Mouse (Mus musculus): ENCODE data around the gene Shcbp1. TPM values are rescaled to one million over a fixed set of nuclear protein-coding genes. Genes with fewer than 3 reads are reported as not detected.
"Not testable (repeated sequence)": the region's sequence is repeated elsewhere in the genome, so short reads cannot be mapped to it uniquely, and the experiment has no call there.

The Shcbp1 gene
- total RNA-seq (2021): 1 to 10 TPM; 6.7 to 8.1 TPM
- long read RNA-seq, experiment 1, transcript Shcbp1-201 (13 exons, 2,156 nt): major isoform, 20 of 22 reads
- long read RNA-seq, experiment 1, partial matches to known transcripts: 1 of 22 reads
- long read RNA-seq, experiment 1, other reads (novel, unspliced or antisense): 1 of 22 reads
- long read RNA-seq, experiment 2, transcript Shcbp1-201 (13 exons, 2,156 nt): major isoform, 11 of 11 reads
- long read RNA-seq, experiment 2, partial matches to known transcripts: 0 of 11 reads
- long read RNA-seq, experiment 2, other reads (novel, unspliced or antisense): 0 of 11 reads

DNA sequence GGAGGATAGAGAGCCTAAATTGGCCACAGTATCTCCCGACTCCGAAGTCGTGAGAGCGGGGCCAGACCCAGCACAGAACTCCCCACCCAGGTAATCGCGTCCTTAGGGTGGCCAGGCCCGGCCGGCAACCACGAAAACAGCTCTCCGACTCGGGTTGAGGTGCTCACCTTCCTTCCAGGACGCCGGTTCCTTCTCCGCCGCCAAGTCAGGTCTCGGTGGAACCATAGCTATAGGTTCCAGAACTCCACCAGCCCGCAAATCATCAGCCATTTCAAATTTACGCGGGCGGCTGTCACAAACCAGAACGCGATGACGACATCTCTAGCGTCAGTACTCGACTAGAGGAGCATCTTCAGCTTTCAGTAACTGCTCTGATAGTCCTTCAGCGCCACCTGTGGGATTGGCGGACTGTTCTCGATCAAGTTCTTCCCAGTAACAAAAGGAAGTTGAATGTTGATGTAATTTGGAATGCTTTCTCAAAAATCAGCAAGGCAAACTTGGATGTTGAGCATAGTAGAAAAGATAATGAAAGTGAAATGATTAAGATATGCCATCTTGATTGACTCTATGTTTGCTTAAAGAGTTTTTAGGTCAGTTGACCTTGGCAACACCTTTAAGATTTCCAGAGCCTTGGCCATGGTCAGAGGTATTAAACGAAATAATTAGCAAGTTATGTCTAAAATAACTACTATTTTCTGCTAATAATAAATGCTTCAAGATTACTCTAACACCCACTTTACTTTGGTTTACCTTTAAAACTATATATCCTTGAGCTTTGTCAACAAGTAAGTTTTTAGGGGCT lies at the start of gene Shcbp1:
Gene Shcbp1, minus strand, starts transcription at position 314 of the 802 bp plus-strand sequence.
- peak; percentile 95 for DNase-seq

DNA sequence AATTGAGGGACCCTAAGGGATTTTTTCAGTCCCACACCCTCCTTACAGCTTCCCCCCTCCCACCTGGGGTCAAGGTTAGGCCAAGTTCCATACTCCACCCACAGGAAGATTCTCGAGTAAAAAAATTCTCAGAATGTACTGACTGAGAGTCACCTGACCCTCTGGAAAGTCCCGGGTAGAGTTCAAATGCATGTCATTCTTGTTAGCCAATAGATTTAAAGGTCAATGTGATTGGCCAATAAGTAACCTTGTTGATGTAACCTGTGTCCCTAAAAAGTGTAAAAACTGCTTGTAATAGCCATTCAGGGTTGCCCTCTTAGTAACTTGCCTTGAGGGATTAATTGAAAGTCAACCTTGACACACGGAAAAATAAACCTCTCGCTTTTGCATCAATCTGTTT lies 29.5 kb upstream of the Shcbp1 start:
- DNase-seq: no peak

DNA sequence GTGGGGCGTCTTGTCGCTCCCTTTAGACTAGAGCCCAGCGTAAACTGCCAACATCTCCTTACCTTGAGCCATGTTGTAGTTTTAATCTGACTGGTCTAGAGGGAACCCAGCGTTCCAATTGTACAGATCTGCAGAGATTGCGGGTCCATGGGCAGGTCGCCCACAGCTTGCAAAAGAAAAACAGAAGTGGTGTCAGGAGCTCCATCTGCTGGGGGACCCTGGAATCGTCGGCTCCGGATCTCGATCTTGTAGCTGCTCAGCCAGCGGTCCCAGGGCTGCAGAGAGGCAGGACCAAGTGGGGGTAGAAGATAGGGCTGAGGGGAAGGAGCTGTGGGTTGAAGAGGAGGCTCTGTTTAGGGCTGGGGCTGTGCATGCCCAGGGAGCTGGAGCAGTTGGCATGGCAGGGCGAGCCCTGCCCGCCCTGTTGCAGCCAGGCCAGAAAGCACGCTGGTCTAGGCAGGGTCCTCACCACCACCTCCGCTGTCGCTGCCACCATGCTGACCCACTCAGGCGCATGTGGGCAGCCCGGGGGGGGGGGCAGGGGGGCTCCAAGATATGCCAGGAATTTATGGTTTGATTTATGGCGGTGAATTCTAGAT lies 21.3 kb upstream of the Shcbp1 start:
- DNase-seq: peak; percentile 64

DNA sequence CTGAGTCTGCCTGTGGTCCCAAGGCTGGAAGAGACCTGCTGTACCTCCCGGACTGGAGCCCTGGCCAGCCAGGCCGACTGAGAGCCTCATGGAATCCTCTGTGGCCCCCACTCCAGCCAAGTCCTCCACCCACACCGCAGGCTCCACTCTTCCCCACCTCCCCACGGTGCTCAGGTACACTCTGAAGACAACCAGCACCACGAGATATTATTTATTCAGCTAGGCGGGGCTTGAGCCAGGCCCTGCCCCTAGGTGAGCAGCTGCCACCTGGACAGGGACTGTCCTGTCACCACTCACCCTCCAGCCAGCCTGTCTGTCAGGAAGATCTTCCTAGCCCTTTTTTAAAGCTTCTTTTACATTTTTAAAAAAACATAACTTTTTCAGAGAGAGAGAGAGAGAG lies 1.1 kb downstream of the Shcbp1 start:
- no peak for DNase-seq

DNA sequence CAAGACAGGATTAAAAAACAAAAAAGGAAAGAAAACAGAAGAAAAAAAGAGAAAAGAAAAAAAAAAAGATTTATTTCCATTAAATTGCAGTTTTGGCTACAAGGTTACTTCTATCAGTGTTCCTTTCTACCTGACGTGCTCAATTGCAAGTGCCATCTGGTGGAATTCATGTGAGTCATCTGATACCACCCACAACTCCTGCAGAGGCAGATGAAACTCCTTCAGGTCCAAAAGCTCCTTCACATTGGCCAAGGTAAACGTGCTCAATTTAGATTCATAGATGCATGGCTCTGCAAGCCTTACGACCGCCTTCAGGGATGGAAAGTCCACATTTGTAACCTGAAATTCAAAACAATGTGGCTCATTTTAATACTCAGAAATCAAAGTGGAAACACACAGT lies 14.6 kb downstream of the Shcbp1 start:
- DNase-seq: no peak

DNA sequence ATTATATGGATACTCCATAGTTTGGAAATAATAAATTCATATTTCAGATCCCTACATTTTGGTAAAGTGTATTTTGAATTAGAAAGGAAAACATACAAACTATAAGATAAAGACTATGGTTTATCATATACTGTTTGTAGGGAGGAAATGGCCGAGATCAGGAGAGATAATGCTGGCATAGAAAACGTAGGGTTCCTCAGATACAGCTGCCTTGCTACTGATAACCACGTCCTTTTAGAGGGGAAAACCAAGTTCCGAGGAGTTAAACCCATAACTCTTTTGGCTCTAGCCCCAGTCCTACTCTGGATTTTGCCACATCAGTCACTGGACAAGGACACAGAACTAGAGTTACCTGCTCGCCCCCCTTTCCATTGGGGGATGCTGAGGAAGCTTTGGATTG lies 26.3 kb downstream of the Shcbp1 start:
- no peak for DNase-seq

DNA sequence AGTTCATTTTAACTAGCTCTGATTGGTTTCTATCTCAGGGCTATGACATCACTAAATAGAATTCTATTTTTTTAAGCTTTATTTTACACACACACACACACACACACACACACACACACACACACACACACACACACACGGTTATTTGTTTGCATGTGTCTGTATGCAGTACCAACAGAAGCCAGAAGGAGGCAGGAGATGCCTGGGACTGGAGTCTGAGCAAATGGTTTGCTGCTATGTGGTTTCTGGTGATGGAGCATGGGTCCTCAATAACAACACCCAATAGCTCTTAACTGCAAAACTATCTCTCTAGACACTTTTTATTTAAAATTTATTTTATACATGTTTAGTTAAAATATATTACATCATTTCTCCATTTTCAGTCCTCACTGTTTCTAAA lies 48.4 kb downstream of the Shcbp1 start:
- DNase-seq: peak; percentile 4

DNA sequence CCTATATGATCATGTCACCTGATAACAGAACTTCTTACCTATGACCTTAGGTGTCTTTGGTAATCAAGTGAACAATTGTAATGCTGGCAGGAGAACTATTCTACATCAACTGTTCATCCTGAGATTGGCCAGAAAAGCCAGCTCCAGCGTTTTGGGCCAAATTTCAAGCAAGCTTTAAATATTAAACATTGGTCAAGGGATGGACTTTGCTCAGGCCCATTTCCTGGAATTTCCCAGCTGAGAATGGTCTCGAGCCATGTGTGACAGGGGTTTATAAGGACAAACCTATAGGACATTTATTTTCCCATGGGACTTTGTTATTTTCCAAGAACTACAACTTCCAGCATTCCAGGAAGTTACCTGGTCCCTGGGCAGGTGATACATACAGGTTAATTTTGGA lies 63.8 kb downstream of the Shcbp1 start:
- no peak for DNase-seq

DNA sequence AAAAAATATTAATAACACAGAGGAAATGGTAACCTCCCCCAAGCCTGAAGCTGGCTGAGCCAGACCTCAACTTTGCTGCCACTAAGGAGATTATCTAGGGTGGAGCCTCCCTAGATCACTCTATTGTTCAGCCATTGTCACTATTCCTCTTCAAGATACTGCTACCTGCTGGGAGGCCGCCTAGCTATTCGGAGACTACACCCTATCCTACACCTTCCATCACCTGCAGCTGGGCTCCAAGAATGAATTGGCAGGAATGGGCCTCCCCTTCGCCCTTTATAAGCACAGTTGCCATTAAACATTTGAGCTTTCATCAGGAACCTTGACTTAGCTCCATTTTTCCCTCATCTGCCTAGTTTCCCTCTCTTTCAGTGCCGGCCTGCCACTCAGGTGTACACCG lies 71.0 kb downstream of the Shcbp1 start:
- DNase-seq: not testable (repeated sequence)

DNA sequence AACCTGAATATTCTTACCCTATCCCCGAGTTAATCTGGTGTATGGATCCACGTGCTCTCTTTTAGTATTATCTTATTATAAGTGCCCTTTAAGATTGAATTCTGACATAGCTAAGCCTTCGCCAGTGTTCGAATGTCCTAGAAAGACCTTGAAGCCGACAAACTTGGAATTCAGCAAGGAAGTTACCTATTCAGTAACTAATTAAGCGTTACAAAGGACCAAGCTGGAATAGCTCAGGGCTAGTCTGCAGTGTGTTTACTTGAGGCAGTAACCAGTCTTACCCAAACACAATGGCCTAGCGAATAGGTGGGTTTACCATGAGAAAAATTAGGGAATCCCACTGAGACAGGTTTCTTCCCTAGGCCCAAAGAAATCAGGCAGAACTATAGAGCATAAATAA lies 71.5 kb downstream of the Shcbp1 start:
- not testable (repeated sequence) for DNase-seq

DNA sequence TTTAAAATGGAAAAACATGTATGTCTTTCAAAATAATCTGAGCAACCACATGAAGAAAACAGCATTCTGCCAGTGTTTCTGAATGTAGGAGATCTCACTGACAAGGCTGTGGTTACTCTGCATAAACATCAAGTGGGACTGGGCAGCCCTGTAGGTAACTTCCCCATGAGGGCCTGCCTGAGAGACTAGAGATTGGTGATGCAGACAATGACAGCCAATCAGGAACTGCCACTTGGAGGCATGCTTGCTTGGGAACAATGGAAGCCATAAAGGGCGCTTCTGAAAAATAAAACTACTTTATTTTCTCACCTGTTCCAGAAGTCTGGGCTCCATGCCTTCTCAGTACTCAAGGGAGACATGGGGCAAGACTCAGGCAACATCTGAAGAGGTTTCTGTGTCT lies 87.7 kb downstream of the Shcbp1 start:
- DNase-seq: no peak

Other genes with a start within 250 kb of the Shcbp1 start
- gene Zfp958, start 166.4 kb downstream of the Shcbp1 start, total RNA-seq (2021): 10 to 100 TPM; 12.3 to 17.1 TPM